Mouse (Mus musculus) layer of hippocampus, adult 9-11 months (tissue): ENCODE measurements around the gene Gm20388.

Experiments used
- DNase-seq: peaks from one replicate; pipeline ENCODE4 v3.0.0; 2022

Gm20388 gene

GRCm38 (mm10) chr8:121881921-121882320 lies 1971.3 kb downstream of the Gm20388 start:
- DNase-seq, result no peak

- no peak for DNase-seq
These were observed 1973.5 kb downstream of the Gm20388 start for GRCm38 (mm10) chr8:121884181-121884580.

- DNase-seq, result no peak
These were observed 1974.4 kb downstream of the Gm20388 start for GRCm38 (mm10) chr8:121885001-121885400.

- peak; percentile 64 for DNase-seq
These were observed 1974.8 kb downstream of the Gm20388 start for GRCm38 (mm10) chr8:121885433-121885832.

GRCm38 (mm10) chr8:121887547-121887946 lies 1976.9 kb downstream of the Gm20388 start:
- DNase-seq, result no peak

GRCm38 (mm10) chr8:121889317-121889716 lies 1978.7 kb downstream of the Gm20388 start:
- DNase-seq, result no peak

- no peak for DNase-seq
These were observed 1979.5 kb downstream of the Gm20388 start for GRCm38 (mm10) chr8:121889810-121890785.

- DNase-seq, result no peak
These were observed 1982.2 kb downstream of the Gm20388 start for GRCm38 (mm10) chr8:121892875-121893274.

GRCm38 (mm10) chr8:121895910-121896309 lies 1985.3 kb downstream of the Gm20388 start:
- DNase-seq, result no peak

- no peak for DNase-seq
These were observed 1986.0 kb downstream of the Gm20388 start for GRCm38 (mm10) chr8:121896476-121897145.

- DNase-seq, result no peak
These were observed 1986.6 kb downstream of the Gm20388 start for GRCm38 (mm10) chr8:121897205-121897604.

GRCm38 (mm10) chr8:121897871-121898381 lies 1987.3 kb downstream of the Gm20388 start:
- DNase-seq, result peak; percentile 71

GRCm38 (mm10) chr8:121898401-121898931 lies 1987.8 kb downstream of the Gm20388 start:
- peak; percentile 88 for DNase-seq

- no peak for DNase-seq
These were observed 1988.8 kb downstream of the Gm20388 start for GRCm38 (mm10) chr8:121899180-121900044.

- no peak for DNase-seq
These were observed 1991.0 kb downstream of the Gm20388 start for GRCm38 (mm10) chr8:121901498-121902236.

- no peak for DNase-seq
These were observed 1993.3 kb downstream of the Gm20388 start for GRCm38 (mm10) chr8:121903977-121904376.

GRCm38 (mm10) chr8:121904999-121905398 lies 1994.4 kb downstream of the Gm20388 start:
- no peak for DNase-seq

- no peak for DNase-seq
These were observed 1994.8 kb downstream of the Gm20388 start for GRCm38 (mm10) chr8:121905420-121905819.

GRCm38 (mm10) chr8:121905864-121906263 lies 1995.2 kb downstream of the Gm20388 start:
- DNase-seq, result no peak

GRCm38 (mm10) chr8:121906542-121907512 lies 1996.2 kb downstream of the Gm20388 start:
- no peak for DNase-seq
